ENCODE assay signal across 16 mouse cellular contexts in genomic region chr2:93154486-93155032, GRCm38 (mm10). TPM values are rescaled to one million over a fixed set of nuclear protein-coding genes. Genes with fewer than 3 reads are reported as not detected.
DNase-seq lines count a peak whose midpoint lies in the region; ATAC-seq and TF ChIP-seq lines count a peak whose summit lies in the region.
"Had no signal": no experiment of that assay in that cellular context is flagged by ENCODE, and none has a peak within 500 bp of the region (broad histone marks: within the 10 kb centered on the region; RNA-seq: fewer than 3 reads in every experiment).

No protein-coding gene starts in this region.

- H3K9me3 ChIP-seq in lung, postnatal 0 days (ENCODE audit: low read length) = no peaks in the 10 kb centered on the region
- no peaks in the 10 kb centered on the region for H3K9me3 ChIP-seq in MEL (replicated peaks; ENCODE audit: insufficient read depth, low read length)
- H3K9me3 ChIP-seq in stomach, embryonic 15.5 days = no peaks in the 10 kb centered on the region
- H3K9me3 ChIP-seq: forebrain, embryonic 12.5 days; limb, embryonic 10.5 days; liver, embryonic 15.5 days; megakaryocyte, embryonic 14.5 days; neural tube, embryonic 15.5 days had no signal

- no peak overlapping the region for H3K27ac ChIP-seq in lung, postnatal 0 days (ENCODE audit: low read length)
- no peak overlapping the region for H3K27ac ChIP-seq in MEL (ENCODE audit: control insufficient read depth, low read depth, low read length)
- H3K27ac ChIP-seq in stomach, embryonic 15.5 days = no peak overlapping the region
- H3K27ac ChIP-seq: forebrain, embryonic 12.5 days; limb, embryonic 10.5 days; liver, embryonic 15.5 days; neural tube, embryonic 15.5 days had no signal

- H3K36me3 ChIP-seq in lung, postnatal 0 days (ENCODE audit: insufficient read depth, low read length) = no peaks in the 10 kb centered on the region
- H3K36me3 ChIP-seq in MEL (ENCODE audit: control insufficient read depth in 1 of 2, insufficient read depth in 2 of 2, low read length in 2 of 2) = no peaks in the 10 kb centered on the region
- H3K36me3 ChIP-seq in stomach, embryonic 15.5 days = no peaks in the 10 kb centered on the region
- H3K36me3 ChIP-seq: forebrain, embryonic 12.5 days; limb, embryonic 10.5 days; liver, embryonic 15.5 days; neural tube, embryonic 15.5 days had no signal

- H3K9ac ChIP-seq in lung, postnatal 0 days (replicated peaks; ENCODE audit: low read depth) = no peak overlapping the region
- no peak overlapping the region for H3K9ac ChIP-seq in MEL (ENCODE audit: control insufficient read depth, low read depth, low read length, poor library complexity, severe bottlenecking)
- no peak overlapping the region for H3K9ac ChIP-seq in stomach, embryonic 15.5 days
- H3K9ac ChIP-seq: forebrain, embryonic 12.5 days; liver, embryonic 15.5 days; neural tube, embryonic 15.5 days had no signal

- WGBS in lung, postnatal 0 days = 73% methylated on average over 1 of the region's 1 CpGs
- WGBS in stomach, embryonic 15.5 days = 70% methylated on average over 1 of the region's 1 CpGs

- no peak for TF ChIP-seq RAD21 in MEL (IDR thresholded peaks at IDR 0.05; ENCODE audit: low read depth, low read length)

- no peak overlapping the region for H3K4me3 ChIP-seq in lung, postnatal 0 days (ENCODE audit: low read depth, low read length)
- H3K4me3 ChIP-seq in MEL (ENCODE audit: control insufficient read depth in 1 of 2, insufficient read depth in 1 of 2, low read depth in 2 of 2, low read length in 2 of 2) = no peak overlapping the region
- H3K4me3 ChIP-seq in stomach, embryonic 15.5 days (replicated peaks) = no peak overlapping the region
- H3K4me3 ChIP-seq: forebrain, embryonic 12.5 days; limb, embryonic 10.5 days; liver, embryonic 15.5 days; megakaryocyte, embryonic 14.5 days; neural tube, embryonic 15.5 days had no signal

- ATAC-seq in lung, postnatal 0 days = no peak
- 0 out of 2 replicates have a peak, but pooled peaks have one; percentile 15 for ATAC-seq in stomach, embryonic 15.5 days (ENCODE audit: insufficient read depth, low FRiP score, low read depth)

- peak; percentile 34 for TF ChIP-seq CTCF in lung, postnatal 0 days (IDR thresholded peaks at IDR 0.05)
- no peak for TF ChIP-seq CTCF in MEL (IDR thresholded peaks at IDR 0.05 in 2 of 3, conservative IDR thresholded peaks at IDR 0.05 in 1 of 3; ENCODE audit: control insufficient read depth in 1 of 3, insufficient read depth in 1 of 3, low read depth in 2 of 3, low read length in 3 of 3, poor library complexity in 1 of 3, severe bottlenecking in 1 of 3)

- no peaks in the 10 kb centered on the region for H3K27me3 ChIP-seq in lung, postnatal 0 days (replicated peaks; ENCODE audit: insufficient read depth, low read length)
- peaks cover 0 to 5% of the 10 kb centered on the region in 2 experiments; a peak in 2 of 4 replicates for H3K27me3 ChIP-seq in MEL (ENCODE audit: control insufficient read depth in 1 of 2, insufficient read depth in 2 of 2, low read length in 2 of 2)
- H3K27me3 ChIP-seq in stomach, embryonic 15.5 days (replicated peaks) = no peaks in the 10 kb centered on the region
- H3K27me3 ChIP-seq: forebrain, embryonic 12.5 days; liver, embryonic 15.5 days; neural tube, embryonic 15.5 days had no signal

- H3K79me2 ChIP-seq in MEL (ENCODE audit: control insufficient read depth, insufficient read depth, low read length, poor library complexity) = no peaks in the 10 kb centered on the region

- no peak for TF ChIP-seq EP300 in lung, postnatal 0 days (IDR thresholded peaks at IDR 0.05)
- TF ChIP-seq EP300 in MEL (IDR thresholded peaks at IDR 0.05; ENCODE audit: low read depth in 1 of 2, low read length in 2 of 2) = no peak

- no peak overlapping the region for H3K4me2 ChIP-seq in lung, postnatal 0 days (replicated peaks; ENCODE audit: low read depth, low read length)
- H3K4me2 ChIP-seq in stomach, embryonic 15.5 days = no peak overlapping the region
- H3K4me2 ChIP-seq: forebrain, embryonic 12.5 days; liver, embryonic 15.5 days; neural tube, embryonic 15.5 days had no signal

- H3K4me1 ChIP-seq in lung, postnatal 0 days (ENCODE audit: insufficient read depth, low read depth, low read length) = no peaks in the 10 kb centered on the region
- H3K4me1 ChIP-seq in MEL (ENCODE audit: control insufficient read depth in 1 of 2, insufficient read depth in 2 of 2, low read length in 2 of 2) = peaks cover 0 to 6% of the 10 kb centered on the region in 2 experiments; a peak in 1 of 4 replicates
- H3K4me1 ChIP-seq in stomach, embryonic 15.5 days = no peaks in the 10 kb centered on the region
- H3K4me1 ChIP-seq: limb, embryonic 10.5 days; liver, embryonic 15.5 days; megakaryocyte, embryonic 14.5 days had no signal

- TF ChIP-seq POLR2A in MEL (IDR thresholded peaks at IDR 0.05; ENCODE audit: control insufficient read depth in 1 of 2, insufficient read depth in 1 of 2, low read depth in 1 of 2, low read length in 2 of 2, poor library complexity in 1 of 2) = no peak

- DNase-seq in lung, postnatal 0 days (ENCODE audit: low spot score) = no peak
- no peak for DNase-seq in lung, adult 18-20 months
- no peak for DNase-seq in MEL (ENCODE audit: low read depth, low spot score)
- peak; percentile 21 for DNase-seq in induced T-regulatory cell, adult 2 months (ENCODE audit: low read depth)
- no peak for DNase-seq in layer of hippocampus, adult 11-12 months (ENCODE audit: low spot score)
- no peak for DNase-seq in c-Kit-positive CD71-positive TER-119-positive erythroid progenitor cells, embryonic 14.5 days (ENCODE audit: low spot score)
- no peak for DNase-seq in urinary bladder, postnatal 25 days (ENCODE audit: low spot score)
- DNase-seq: adrenal gland, postnatal 10 days; embryo, embryonic 11 days; kidney, postnatal 10 days had no signal

TF ChIP-seq in MEL, 35 proteins besides CTCF, POLR2A, EP300 and RAD21:
- TF ChIP-seq TAL1 (IDR thresholded peaks at IDR 0.05; ENCODE audit: low read length) = no peak
- no peak for TF ChIP-seq BHLHE40 (IDR thresholded peaks at IDR 0.05; ENCODE audit: borderline replicate concordance, low read depth, low read length)
- no peak for TF ChIP-seq GABPA (IDR thresholded peaks at IDR 0.05; ENCODE audit: low read depth, low read length)
- TF ChIP-seq ELF1 (IDR thresholded peaks at IDR 0.05; ENCODE audit: low read depth, low read length) = no peak
- no peak for TF ChIP-seq ZC3H11A (IDR thresholded peaks at IDR 0.05; ENCODE audit: low read depth, low read length)
- no peak for TF ChIP-seq MYB (IDR thresholded peaks at IDR 0.05; ENCODE audit: low read depth, low read length)
- TF ChIP-seq ZMIZ1 (IDR thresholded peaks at IDR 0.05; ENCODE audit: low read depth, low read length) = no peak
- TF ChIP-seq ZKSCAN1 (IDR thresholded peaks at IDR 0.05; ENCODE audit: low read depth, low read length) = 0 out of 2 replicates have a peak, but pooled peaks have one; percentile 38

RNA-seq across cellular contexts. Expression of gene Trp53i11, which starts 32.8 kb away (rescaled TPM):
- polyA plus RNA-seq in lung, postnatal 0 days (2015; fragmentation: Nextera tagmentation; extraction: Ambion mirVana) = 14.8 and 21.1 TPM in 2 replicates
- total RNA-seq in MEL (2012; rRNA removed) = not detected in 2 replicates
- not detected for polyA plus RNA-seq in MEL (2012; ENCODE audit: insufficient read depth in 1 of 2, insufficient read length in 2 of 2, low read depth in 1 of 2, low replicate concordance in 2 of 2, missing spikeins in 1 of 2)
- 29.3 and 37.7 TPM in 2 replicates for polyA plus RNA-seq in stomach, embryonic 15.5 days (2015; fragmentation: Nextera tagmentation; extraction: Ambion mirVana)

Comparison
In these comparisons a context has a peak if more than half of its experiments do, and no peak if none do; other contexts are left out.
1. RNA of gene Trp53i11, which starts 32.8 kb away (polyA plus RNA-seq): 29.3 to 37.7 TPM in stomach, embryonic 15.5 days and 14.8 to 21.1 TPM in lung, postnatal 0 days; not detected in MEL; every median in the first group is over 10 times any median in the second.